Mouse (Mus musculus) retina, embryonic 14.5 days (tissue): ENCODE data around the gene Pcca.

Experiments used
- DNase-seq: peaks from one replicate; pipeline ENCODE4 v3.0.0-alpha.2; 2015; ENCODE audit warnings: low spot score

Pcca gene

DNA sequence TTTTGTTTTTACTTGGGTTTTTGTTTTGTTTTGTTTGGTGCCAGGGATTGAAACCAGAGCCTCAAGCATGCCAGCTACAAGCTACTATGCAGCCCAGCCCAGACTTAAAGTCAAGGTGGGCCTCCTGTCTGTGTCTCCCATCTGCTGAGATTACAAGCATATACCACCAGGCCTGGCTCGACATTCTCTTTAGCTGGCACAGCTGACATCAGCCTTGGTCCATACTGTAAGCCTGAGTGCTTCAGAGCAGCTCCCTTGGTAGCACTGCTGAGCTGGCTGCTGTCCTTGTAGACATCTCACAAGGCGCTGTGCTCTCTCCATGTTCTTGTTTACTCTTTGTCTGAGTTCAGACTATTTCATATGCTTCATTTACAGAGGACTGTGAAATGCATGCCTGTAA, 302.9 kb downstream of the Pcca start:
- peak; percentile 49 for DNase-seq

GRCm38 (mm10) chr14:122852506-122853057, 318.5 kb downstream of the Pcca start:
- no peak for DNase-seq

DNA sequence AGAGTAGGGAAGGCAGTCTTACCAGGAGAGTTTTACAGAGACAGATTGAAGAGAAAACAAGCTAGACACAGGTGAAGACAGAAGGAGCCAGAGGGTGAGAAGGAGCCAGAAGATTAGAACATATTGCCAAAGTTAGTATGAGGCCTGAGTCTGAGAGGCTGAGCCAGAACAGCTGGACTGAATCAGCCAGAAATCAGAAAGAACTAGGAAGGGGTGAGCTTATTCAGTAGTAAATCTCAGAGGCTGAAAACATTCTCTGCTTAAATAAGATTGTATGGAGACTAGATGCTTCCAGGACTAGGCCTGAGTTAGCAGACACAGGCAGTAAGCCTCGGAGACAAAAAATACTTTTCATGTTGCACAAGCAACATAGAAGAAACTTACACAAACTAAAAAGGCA, 325.7 kb downstream of the Pcca start:
- no peak for DNase-seq

DNA sequence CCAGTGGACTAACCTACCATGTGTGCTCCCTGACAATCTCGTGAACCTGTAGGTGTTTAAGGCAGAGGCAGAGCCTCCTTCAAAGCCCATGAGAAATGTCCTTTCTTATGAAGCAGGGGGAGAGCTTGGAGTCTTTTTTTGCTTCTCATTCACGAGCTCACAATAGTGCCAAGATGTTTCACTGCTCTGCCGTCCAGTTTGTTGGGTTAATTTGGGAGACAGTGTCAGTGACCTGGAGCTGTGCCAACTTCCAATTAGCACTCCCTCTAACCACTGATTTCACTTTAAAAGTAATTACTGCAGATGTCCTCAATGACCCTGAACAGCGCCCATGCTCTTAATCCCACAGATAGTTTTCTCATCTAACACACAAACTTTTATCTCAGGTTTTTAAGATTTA, 328.5 kb downstream of the Pcca start:
- DNase-seq, result peak; percentile 86

- no peak for DNase-seq
Observed at GRCm38 (mm10) chr14:122865462-122866129, 331.5 kb downstream of the Pcca start.

GRCm38 (mm10) chr14:122867531-122868285, 333.6 kb downstream of the Pcca start:
- no peak for DNase-seq

DNA sequence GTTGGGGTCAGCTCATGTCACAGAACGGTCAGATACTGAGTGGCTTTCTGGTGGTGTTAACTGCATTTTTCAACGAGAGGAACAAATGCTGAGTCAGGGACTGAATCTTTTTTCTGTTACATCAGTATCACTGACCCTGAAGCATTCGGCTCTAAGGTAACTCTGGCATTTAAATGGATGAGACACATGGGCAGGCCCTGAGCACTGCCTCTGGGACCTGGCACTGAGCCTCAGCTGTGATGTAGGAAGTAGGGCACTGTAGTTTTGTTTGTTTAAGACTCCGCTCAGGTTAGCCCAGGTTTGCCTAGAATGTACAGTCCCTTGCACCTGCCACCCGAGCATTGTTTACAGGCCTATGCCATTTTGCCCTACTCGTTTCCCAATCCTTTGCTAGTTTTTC, 335.7 kb downstream of the Pcca start:
- no peak for DNase-seq

DNA sequence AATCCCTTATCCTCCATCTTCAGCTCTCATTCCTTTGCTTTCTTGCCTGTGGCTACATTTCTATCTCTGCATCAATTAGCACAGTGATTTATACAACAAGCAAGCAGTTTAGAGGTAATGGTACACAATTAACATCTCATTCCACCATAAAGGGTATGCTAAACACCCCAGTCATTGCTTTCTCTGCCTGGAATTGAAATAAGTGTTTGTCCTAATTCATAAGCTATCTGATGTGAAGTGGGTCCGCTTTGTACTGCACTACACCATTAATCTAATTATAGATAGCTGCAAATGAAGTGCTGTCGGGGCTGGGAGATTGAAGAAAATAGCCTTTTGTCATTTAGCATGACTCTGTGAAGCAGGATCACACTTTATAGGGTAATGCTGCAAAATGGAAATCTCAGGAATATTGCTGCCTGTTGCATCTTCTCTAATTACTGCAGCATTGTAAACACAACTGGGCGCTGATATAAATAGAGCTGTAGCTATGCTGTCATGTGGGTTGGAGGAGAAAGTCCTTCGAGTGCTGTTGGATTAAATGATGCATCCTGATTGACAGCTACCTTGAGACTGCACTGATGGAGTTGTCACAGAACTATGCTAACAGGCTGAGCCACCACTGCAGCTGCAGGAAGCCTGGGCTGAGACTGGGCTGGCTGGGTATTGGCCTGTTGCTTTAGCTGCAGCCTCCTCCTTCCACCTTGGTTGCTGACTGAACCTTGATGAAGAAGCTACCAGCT, 337.9 kb downstream of the Pcca start:
- peak; percentile 72 for DNase-seq

GRCm38 (mm10) chr14:122872612-122873011, 338.5 kb downstream of the Pcca start:
- no peak for DNase-seq

DNA sequence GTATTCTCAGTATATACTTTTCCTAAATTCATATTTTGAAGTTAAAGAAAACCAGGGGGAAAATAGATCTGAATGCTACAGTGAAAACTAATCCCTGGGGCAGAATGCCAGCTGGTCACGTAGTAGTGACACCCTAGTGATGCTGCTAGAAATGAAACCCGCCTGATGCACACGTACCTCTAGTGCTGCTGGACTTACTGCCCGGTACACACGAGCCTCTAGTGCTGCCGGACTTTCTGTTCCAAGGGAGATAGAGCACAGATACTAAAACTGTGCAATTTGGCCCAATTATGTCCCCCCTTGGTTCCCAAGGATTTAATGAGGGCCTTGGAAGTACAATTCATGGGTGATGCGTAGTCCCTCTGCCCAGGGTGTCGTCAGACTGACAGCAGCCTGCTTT, 340.9 kb downstream of the Pcca start:
- peak; percentile 29 for DNase-seq

GRCm38 (mm10) chr14:122875636-122876035, 341.5 kb downstream of the Pcca start:
- DNase-seq, result no peak

DNA sequence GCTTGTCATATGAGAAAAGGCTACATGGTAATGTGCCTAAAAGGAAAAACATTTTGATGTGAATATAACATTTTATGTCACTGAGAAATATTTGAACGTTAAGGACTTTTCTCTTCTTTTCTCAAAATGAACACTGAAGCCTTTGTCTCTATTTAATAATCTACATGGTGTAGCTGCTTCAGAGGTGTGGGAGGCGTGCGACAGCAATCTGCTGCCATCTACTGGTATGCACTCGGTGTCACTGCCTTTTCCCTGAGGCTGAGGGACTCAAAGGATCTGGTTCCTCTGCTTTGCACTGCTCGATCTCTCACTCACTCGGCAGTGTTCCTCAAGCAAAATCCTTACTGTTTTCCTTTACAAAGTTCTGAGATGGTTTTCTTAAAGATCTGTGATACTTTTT, 342.0 kb downstream of the Pcca start:
- DNase-seq, result peak; percentile 93

GRCm38 (mm10) chr14:122876723-122877122, 342.6 kb downstream of the Pcca start:
- DNase-seq, result no peak

GRCm38 (mm10) chr14:122877787-122878186, 343.7 kb downstream of the Pcca start:
- DNase-seq, result no peak

DNA sequence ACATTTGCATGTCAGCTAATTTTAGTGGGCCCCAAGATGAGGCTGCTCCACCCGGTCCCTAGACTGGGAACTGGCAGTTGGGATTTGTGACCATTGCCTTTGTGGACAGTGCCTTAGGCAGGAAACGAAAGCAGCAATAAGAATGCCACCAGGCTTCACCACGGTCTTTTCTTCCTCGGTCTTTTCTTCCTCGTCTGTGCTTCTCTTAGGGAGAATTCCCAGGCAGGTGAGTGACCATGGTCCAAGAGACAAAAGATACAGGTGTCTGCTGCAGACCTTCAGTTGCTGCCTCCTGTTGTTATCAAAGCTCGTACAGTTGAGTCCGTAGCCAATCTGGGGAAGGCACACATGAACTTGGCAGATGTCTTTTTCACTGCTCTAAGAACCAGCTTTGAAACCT, 346.2 kb downstream of the Pcca start:
- DNase-seq, result no peak

DNA sequence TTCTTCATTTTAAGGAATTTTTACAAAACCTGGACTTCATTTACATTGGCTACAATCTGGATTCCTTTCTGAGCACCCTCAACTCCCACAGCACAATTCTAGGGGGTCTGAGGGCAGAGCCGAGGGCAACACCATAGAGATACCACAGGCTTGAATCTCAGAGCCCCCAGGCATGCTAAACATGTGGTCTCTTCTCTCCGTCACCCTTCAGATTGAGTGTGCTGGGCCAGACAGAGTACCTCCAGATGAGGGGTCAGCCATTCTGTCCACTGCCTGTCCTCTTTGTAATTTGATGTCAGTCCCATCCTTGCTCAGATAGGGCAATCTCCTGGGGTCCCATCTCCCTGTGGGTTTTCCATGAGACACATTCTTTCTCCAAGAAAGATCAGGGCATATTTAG, 347.6 kb downstream of the Pcca start:
- no peak for DNase-seq

DNA sequence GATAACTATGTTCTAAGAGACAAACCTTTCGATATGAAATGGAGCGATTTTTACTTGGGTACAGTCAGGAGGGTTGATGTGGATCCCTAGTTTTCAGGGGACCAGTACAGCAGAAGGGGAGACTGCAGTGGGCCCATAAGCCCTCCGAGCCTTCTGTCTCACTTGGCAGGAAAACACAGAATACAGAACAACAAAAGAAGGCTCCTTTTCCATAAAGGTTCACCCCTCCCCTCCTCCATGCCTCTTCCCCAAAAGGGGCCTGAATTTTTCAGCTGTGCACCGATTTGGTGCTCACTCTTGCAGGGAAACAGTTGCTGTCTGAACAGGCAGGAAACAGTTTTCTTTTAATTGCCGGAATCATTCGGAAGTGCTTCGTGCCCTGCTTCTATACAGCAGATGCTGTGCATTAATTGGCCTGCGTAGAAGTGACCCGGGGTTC, 348.1 kb downstream of the Pcca start:
- DNase-seq, result peak; percentile 62

DNA sequence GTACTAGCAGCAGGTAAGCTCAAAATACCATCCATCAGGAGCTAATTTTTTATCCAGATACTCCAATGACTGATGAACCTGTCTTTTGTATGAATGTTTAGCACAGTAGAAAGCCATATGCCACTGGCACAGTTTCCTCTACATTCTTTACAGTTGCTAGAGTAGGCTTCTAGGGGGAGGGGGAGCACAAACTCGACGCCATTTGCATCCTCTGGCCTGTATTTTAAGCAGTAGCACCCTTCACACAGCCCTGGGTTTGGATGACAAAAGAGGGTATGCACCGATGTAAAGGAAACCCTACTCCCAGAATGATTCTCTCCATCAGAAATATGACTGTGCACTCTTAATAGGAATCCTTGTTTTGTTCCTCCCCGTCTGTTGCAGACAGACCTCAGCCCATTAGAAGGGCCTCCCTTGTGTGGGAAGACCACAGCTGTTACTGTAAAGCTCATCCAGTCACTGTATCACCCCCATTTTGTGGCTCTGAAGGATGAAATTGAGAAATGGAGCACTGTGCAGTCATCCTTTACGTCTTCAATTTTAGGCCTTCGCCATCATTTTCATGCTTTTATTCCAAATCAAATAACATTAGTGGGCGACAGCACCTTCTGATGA, 348.8 kb downstream of the Pcca start:
- peak; percentile 59 for DNase-seq

DNA sequence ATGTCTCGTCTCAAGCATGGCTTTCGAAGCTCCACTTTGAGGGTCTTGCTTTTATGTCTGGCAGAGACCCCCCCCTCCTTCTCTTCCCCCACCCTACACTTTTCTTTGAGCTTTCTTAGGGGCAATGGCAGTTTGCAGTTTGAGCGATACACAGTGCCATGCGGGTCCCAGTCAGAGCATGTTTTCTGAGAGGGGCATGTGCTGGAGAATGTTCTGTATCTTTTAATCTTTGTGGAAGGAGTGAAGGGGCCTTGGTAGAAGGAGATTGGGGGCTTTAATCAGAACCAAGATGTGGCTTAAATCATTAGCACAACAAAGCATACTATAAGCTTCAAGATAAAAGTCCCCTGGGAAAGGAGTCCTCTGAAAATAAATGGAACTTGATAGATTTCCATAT, 349.3 kb downstream of the Pcca start:
- DNase-seq, result no peak

DNA sequence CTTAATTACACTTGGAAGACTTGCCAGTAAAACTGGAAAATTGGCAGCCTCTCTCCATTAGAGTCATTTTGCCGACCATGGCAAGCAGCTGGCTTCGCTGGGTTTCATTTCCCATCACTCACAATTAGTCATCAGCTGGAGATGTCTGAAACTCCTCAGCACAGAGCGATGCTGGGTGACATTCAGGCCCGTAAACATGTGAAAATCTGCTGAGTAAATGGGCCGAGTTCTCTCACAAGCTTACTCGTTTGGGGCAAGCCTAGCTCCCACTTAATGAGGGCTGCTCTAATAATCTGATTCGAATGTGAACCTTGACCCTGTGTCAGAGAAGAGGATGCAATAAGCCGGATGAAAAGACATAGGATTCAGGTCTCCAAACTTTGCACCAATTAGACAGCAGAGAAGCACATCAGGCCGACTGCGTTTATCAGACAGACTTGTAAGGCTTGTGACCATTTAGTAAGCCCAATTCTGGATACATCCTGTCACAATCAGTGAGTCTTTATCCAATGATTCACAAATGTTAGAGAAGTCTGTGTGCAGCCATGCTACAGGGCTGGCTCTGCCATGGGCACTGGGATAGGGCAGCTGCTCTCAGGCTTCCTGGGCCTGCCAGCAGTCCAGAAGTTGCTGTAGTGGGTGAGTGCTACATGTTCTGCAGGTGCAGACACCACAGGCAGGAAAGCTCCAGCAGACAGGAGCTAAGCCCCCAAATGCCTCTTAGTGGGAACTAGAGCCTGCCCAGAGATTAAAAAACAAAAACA, 349.9 kb downstream of the Pcca start:
- DNase-seq, result peak; percentile 90

DNA sequence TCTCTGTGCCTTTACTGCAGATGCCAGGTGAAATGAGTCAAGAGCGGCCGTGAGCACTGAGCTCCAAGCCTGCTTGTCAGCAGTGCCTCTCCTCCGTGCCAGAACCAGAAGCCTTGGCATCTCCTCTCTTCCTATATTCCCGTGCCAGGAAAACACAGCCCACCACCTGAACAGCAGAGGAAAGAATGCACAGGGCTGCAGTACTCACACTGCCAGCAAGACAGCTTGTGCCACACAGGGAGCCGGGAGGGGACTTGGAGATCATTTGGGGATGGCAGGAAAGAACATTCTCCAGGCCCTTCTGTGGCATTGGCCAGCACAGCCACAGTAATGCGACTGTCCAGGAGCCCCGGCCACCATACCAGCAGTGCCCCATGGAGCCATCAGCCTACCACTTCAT, 351.8 kb downstream of the Pcca start:
- DNase-seq, result no peak

DNA sequence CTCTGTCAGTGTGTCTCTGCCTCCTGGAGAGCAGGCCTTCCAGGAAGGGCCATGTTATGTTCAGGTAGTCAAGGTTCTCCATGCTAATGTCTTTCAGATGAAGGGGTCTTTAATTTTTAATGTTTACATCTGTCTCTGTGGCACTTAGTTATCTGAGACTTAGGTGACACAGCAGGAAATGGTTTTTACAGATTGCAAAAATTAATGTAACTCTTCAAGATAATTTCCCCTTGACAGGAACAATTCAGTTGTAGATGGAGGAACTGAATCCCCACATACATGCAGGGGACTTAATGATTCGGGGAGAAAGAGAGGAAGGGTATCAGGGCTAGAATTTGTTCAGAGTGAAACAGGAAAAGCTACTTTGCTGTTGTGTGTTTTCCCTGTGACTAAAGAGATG, 353.2 kb downstream of the Pcca start:
- no peak for DNase-seq
